Mouse (Mus musculus): ENCODE results near the gene Atp8b2.

Atp8b2 gene

DNA sequence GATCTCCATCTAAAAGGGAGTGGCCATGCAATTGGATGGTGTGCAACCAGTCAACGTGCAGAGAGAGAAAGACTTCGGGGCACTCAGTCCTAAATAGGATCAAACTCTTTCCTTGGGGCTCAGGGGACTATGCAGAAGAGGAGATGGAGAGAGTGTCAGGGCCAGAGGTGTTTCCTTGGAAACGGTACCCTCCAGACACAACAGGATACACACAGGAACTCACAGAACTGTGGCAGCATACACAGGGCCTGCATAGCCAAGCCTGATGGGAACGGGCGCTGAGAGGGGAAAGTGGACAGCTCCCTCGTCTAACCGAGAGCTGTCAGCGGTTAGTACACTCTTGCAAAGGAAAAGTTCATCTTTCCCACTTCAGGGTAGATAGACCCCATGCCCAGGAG is 63.8 kb downstream of the Atp8b2 start:
- in situ Hi-C loops (cut with MseI, MboI), result no loop called here

DNA sequence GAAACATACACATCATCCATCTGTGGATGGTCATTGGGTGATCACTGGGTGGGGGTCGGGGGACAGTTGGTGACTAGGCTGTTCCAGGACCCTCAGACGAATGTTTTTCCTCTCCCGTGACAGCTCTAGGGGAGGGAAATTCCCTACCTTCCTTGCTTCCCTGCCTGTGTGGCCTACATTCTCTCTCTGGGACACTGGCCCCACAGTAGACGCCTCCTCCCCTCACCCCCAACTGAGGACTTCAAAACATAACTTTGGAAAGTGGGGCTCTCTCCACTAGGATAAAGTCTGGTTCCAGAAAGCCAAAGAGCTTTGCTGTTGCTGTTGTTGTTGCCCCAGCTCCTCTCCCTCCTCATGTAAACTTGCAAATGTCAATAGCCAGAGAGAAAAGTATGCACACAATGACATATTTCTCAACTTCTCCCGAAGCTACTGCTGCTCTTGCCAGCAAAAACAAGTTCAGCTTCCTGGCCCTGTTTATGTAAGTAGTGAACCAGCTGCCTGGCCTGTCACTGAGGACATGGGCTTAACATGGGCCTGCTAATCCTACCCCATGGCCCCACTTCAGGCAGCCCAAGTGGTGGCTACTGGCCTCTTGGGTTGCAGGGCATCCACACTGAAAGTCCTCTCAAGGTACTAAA is 64.3 kb downstream of the Atp8b2 start:
- in situ Hi-C loops (cut with MseI, MboI), result no loop called here

DNA sequence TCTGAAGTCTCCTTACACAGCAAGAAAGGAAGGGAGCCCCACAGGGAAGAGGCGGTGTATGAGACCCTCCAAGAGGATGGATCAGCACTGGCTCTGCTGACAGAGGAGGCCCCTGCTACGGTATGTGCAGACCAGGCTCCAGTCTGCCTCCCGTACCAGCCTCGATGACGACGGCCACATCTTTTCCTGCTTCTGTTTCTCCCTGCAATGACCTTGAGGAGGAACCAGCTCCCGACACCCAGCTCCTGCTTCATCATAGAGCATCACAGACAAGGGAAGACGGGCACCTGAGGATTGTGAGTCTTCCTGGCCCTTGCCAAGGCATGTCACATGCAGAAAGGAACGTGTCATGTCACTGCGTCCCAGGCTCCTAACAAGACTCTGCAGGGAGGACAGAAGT is 65.3 kb downstream of the Atp8b2 start:
- in situ Hi-C loops (cut with MseI, MboI), result no loop called here

DNA sequence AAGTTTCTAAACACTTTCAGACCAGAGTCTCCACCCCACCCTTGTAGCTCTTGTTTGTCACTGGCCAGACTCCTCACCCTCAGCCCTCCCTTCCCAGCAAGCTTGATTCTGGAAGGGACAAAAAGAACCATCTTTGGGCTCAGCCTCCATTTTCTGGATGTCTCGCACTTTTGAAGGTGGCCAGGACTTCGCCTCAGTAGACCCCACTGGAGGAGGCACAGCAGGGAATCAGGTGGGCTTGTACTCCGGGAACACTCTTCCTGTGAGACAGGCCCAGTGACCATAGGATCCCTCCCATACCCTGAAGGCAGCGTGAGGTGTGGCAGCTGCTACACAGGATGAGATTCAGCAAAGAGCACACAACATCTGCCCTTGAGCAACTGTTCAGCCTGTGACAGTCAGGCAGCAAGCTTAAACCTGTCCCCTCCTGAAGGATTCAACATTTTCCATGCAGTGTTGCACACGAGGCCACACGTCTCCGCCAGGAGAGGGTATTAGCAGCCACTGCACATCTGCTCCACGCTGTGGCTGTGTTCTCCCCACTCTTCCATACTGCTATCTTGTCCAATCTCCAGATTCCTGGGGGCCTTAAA is 66.0 kb downstream of the Atp8b2 start:
- in situ Hi-C loops (cut with MseI, MboI), result no loop called here

DNA sequence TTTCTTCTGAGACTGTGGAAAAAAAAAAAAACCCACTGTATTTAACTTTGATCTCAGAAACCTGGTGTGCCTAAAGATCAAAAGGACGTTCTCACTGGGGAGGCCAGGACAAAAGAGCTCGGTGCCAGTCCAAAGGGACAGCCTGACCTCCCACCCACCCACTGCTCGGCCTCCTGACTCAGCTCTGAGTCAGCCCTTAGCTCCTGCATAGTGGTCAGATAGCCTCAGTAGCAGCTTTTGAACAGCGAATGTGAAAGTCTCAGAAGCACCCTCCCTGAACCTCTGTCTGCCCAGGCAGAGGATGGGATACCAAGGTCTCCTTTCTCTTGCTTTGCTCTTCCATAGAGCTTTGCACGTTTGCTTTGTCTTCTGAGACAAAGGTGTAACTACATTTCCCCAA is 66.7 kb downstream of the Atp8b2 start:
- in situ Hi-C loops (cut with MseI, MboI), result no loop called here

DNA sequence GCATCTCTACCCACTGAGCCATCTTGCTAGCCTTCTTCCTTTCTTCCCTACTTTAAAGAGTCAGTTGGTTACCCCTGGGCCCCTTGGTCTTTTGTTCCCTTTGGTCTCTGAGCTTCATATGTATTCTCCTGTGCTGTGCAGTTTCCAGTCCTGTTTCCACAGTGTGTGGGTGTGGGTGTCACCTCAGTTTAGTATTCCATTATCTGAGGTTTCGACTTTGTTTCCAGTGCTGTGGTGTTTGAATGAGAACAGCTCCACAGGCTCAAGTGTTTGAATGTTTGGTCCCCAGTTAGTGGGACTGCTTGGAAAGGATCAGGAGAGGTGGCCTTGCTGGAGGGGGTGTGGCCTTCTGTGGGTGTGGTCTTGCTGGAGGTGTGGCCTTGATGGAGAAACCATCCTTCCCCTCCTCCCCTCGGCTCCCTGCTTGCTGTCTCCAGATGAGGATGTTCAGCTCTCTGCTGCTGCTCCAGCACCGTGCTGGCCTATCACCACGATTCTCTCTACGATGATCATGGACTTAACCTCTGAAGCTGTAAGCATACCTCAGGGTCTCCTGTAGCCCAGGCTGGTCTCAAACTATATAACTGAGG is 70.7 kb downstream of the Atp8b2 start:
- in situ Hi-C loops (cut with MseI, MboI), result no loop called here

DNA sequence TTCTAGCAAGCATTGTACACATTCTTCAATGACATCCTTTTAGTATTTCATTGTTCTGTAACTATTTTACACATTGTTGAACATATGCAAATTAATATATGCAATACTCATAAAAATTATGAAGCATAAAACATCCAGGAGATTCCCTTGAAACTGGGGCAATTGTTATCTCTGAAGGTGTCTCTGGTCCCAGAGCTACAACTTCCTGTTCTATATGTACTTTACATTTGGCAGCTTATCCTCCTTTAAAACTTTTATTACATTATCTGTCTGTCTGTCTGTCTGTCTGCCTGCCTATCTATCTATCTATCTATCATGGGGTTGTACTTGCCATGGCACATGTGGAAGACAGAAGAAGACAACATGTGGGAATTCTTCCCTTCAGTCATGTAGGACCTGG is 71.6 kb downstream of the Atp8b2 start:
- in situ Hi-C loops (cut with MseI, MboI), result no loop called here

DNA sequence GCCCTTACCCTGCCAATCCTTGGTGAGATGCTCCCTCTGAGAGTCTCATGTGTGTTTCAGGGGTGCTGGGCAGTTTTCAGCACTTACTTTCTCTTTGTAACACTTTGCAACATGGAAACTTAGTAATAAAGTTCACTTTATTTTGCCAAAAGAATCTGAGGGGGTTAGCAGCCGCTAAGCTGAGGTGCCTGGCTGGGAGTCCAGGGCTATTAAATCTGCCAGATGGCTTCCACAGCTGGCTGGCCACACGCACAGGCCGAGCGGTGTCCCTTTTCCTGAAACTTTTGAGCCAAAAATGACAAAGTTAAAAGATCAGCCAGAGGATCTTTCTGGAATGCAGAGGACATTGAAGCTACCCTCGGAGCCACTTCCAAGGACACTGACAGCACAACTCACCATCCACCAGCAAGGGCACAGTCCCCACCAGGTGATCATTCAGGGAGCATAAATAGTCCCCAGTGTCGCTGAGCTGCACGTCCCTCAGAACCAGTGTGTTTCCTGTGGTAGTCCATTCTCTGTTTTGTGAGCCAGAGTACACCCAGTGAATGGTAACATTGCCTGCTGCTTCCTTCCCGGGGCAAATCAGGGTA is 73.4 kb downstream of the Atp8b2 start:
- in situ Hi-C loops (cut with MseI, MboI), result no loop called here

Data from mouse trophoblast stem cell (cell line).